In genomic region chr14:105899116-105899515, GRCm38 (mm10) we compare ENCODE assay signal across 8 mouse cellular contexts. TPM values are rescaled to one million over a fixed set of nuclear protein-coding genes. Genes with fewer than 3 reads are reported as not detected.
DNase-seq lines count a peak whose midpoint lies in the region; ATAC-seq and TF ChIP-seq lines count a peak whose summit lies in the region.

No protein-coding gene starts in this region.

- intact Hi-C loops in heart, postnatal 10 days (cut with DNase I): loop anchor here (5.0 to 10.0 kb wide), 5 partner anchors 422 to 642 kb away; partner anchors contain the start of gene Ndfip2

- H3K9me3 ChIP-seq in heart, embryonic 11.5 days (replicated peaks; ENCODE audit: control insufficient read depth, low read length): no peaks in the 10 kb centered on the region
- no peaks in the 10 kb centered on the region for H3K9me3 ChIP-seq in hindbrain, embryonic 11.5 days (ENCODE audit: control insufficient read depth, low read length)
- H3K9me3 ChIP-seq in liver, embryonic 12.5 days (replicated peaks): no peaks in the 10 kb centered on the region
- no peaks in the 10 kb centered on the region for H3K9me3 ChIP-seq in stomach, postnatal 0 days (ENCODE audit: control insufficient read depth, low read length)

- no peak for TF ChIP-seq EP300 in stomach, postnatal 0 days (optimal IDR thresholded peaks at IDR 0.05)

- peak overlapping the region; percentile 94 for H3K4me2 ChIP-seq in heart, embryonic 11.5 days
- peak overlapping the region; percentile 86 for H3K4me2 ChIP-seq in hindbrain, embryonic 11.5 days (replicated peaks; ENCODE audit: low read depth, low read length)
- H3K4me2 ChIP-seq in liver, embryonic 12.5 days: peak overlapping the region; percentile 73
- H3K4me2 ChIP-seq in stomach, postnatal 0 days (replicated peaks; ENCODE audit: low read depth): peak overlapping the region; percentile 75

- H3K4me1 ChIP-seq in heart, embryonic 11.5 days (ENCODE audit: control insufficient read depth, insufficient read depth, low read length): 0 out of 2 replicates have a peak, but pooled peaks cover 2% of the 10 kb centered on the region
- H3K4me1 ChIP-seq in hindbrain, embryonic 11.5 days (replicated peaks; ENCODE audit: control insufficient read depth, insufficient read depth, low read length): 0 out of 2 replicates have a peak, but pooled peaks cover 2% of the 10 kb centered on the region
- H3K4me1 ChIP-seq in liver, embryonic 12.5 days: peaks cover 13% of the 10 kb centered on the region; the same call in 1 of the 2 replicates
- H3K4me1 ChIP-seq in stomach, postnatal 0 days (replicated peaks; ENCODE audit: control insufficient read depth, insufficient read depth): no peaks in the 10 kb centered on the region
- peaks cover 16% of the 10 kb centered on the region for H3K4me1 ChIP-seq in thymus, adult 2 months (replicated peaks; ENCODE audit: control insufficient read depth, insufficient read depth, low read length)

- H3K27ac ChIP-seq in heart, embryonic 11.5 days (ENCODE audit: low read depth, low read length): peak overlapping the region; percentile 100; the same call in 1 of the 2 replicates
- peak overlapping the region; percentile 100 for H3K27ac ChIP-seq in hindbrain, embryonic 11.5 days (ENCODE audit: low read depth, low read length)
- no peak overlapping the region for H3K27ac ChIP-seq in liver, embryonic 12.5 days
- H3K27ac ChIP-seq in stomach, postnatal 0 days (replicated peaks): no peak overlapping the region
- no peak overlapping the region for H3K27ac ChIP-seq in thymus, adult 2 months (ENCODE audit: control insufficient read depth, insufficient read depth, low read length)

- TF ChIP-seq POLR2A in thymus, adult 2 months (IDR thresholded peaks at IDR 0.05; ENCODE audit: control insufficient read depth, extremely low read depth, insufficient read depth, low read length, poor library complexity): no peak

- H3K36me3 ChIP-seq in heart, embryonic 11.5 days (ENCODE audit: control insufficient read depth, insufficient read depth, low read length): no peaks in the 10 kb centered on the region
- H3K36me3 ChIP-seq in hindbrain, embryonic 11.5 days (ENCODE audit: control insufficient read depth, insufficient read depth, low read length): no peaks in the 10 kb centered on the region
- H3K36me3 ChIP-seq in liver, embryonic 12.5 days: no peaks in the 10 kb centered on the region
- H3K36me3 ChIP-seq in stomach, postnatal 0 days (ENCODE audit: control insufficient read depth, insufficient read depth, low read length): no peaks in the 10 kb centered on the region
- H3K36me3 ChIP-seq in thymus, adult 2 months (ENCODE audit: control insufficient read depth, insufficient read depth, low read length): no peaks in the 10 kb centered on the region

- no peak for DNase-seq in heart, postnatal 10 days
- DNase-seq in brain, adult 2 months (ENCODE audit: low read depth, low spot score): peak; percentile 13
- DNase-seq in hindbrain, embryonic 11.5 days (ENCODE audit: low spot score): no peak
- no peak for DNase-seq in stomach, postnatal 0 days (ENCODE audit: low spot score)
- no peak for DNase-seq in right cerebral cortex, postnatal 10 days (ENCODE audit: low spot score in 2 of 2)
- DNase-seq in thymus, adult 2 months: no peak

- WGBS in heart, embryonic 11.5 days (ENCODE audit: insufficient replicate concordance): 7% methylated on average over 11 of the region's 11 CpGs
- WGBS in hindbrain, embryonic 11.5 days: 4% methylated on average over 11 of the region's 11 CpGs
- WGBS in liver, embryonic 12.5 days (ENCODE audit: insufficient replicate concordance): 10% methylated on average over 11 of the region's 11 CpGs
- 17% methylated on average over 11 of the region's 11 CpGs for WGBS in stomach, postnatal 0 days
- WGBS in thymus, adult 2 months: 25% methylated on average over 11 of the region's 11 CpGs

- no peak for ATAC-seq in heart, embryonic 11.5 days (replicated peaks; ENCODE audit: insufficient number of reproducible peaks, low FRiP score, low TSS enrichment)
- no peak for ATAC-seq in hindbrain, embryonic 11.5 days (ENCODE audit: low FRiP score)
- no peak for ATAC-seq in liver, embryonic 12.5 days
- no peak for ATAC-seq in stomach, postnatal 0 days (ENCODE audit: low FRiP score, low TSS enrichment)

- H3K27me3 ChIP-seq in heart, embryonic 11.5 days (ENCODE audit: control insufficient read depth, insufficient read depth, low read length): no peaks in the 10 kb centered on the region
- no peaks in the 10 kb centered on the region for H3K27me3 ChIP-seq in hindbrain, embryonic 11.5 days (ENCODE audit: control insufficient read depth, insufficient read depth, low read length)
- H3K27me3 ChIP-seq in liver, embryonic 12.5 days (replicated peaks): peaks cover 53% of the 10 kb centered on the region
- H3K27me3 ChIP-seq in stomach, postnatal 0 days (ENCODE audit: control insufficient read depth, insufficient read depth, low read length): no peaks in the 10 kb centered on the region
- H3K27me3 ChIP-seq in thymus, adult 2 months (ENCODE audit: control insufficient read depth, insufficient read depth, low read length): peaks cover 10% of the 10 kb centered on the region; the same call in 1 of the 2 replicates

- peak overlapping the region; percentile 91 for H3K4me3 ChIP-seq in heart, embryonic 11.5 days (ENCODE audit: low read depth, low read length)
- peak overlapping the region; percentile 90 for H3K4me3 ChIP-seq in hindbrain, embryonic 11.5 days (ENCODE audit: low read depth, low read length)
- peak overlapping the region; percentile 58 for H3K4me3 ChIP-seq in liver, embryonic 12.5 days
- peak overlapping the region; percentile 60 for H3K4me3 ChIP-seq in stomach, postnatal 0 days (ENCODE audit: low read depth, low read length)
- no peak overlapping the region for H3K4me3 ChIP-seq in thymus, adult 2 months (ENCODE audit: control insufficient read depth, insufficient read depth, low read length)

- TF ChIP-seq CTCF in stomach, postnatal 0 days (IDR thresholded peaks at IDR 0.05; ENCODE audit: low read depth): no peak
- TF ChIP-seq CTCF in thymus, adult 2 months (IDR thresholded peaks at IDR 0.05; ENCODE audit: borderline replicate concordance, control insufficient read depth, extremely low read depth, insufficient read depth, low read length, poor library complexity): no peak

- H3K9ac ChIP-seq in heart, embryonic 11.5 days (ENCODE audit: low read depth, low read length): peak overlapping the region; percentile 88
- H3K9ac ChIP-seq in hindbrain, embryonic 11.5 days (ENCODE audit: low read depth, low read length): peak overlapping the region; percentile 81
- no peak overlapping the region for H3K9ac ChIP-seq in liver, embryonic 12.5 days
- H3K9ac ChIP-seq in stomach, postnatal 0 days (ENCODE audit: low read length): peak overlapping the region; percentile 75; the same call in 1 of the 2 replicates

RNA-seq across cellular contexts. Expression of gene Spry2, which starts 2.5 kb away (rescaled TPM):
- 58.3 and 62.9 TPM in 2 replicates for polyA plus RNA-seq in heart, embryonic 11.5 days (2014; fragmentation: Nextera tagmentation; extraction: Ambion mirVana)
- 10 to 100 TPM; 52.3 to 54.4 TPM for total RNA-seq in heart, postnatal 10 days (2021)
- 37.4 and 37.7 TPM in 2 replicates for polyA plus RNA-seq in hindbrain, embryonic 11.5 days (2014; fragmentation: Nextera tagmentation; extraction: Ambion mirVana)
- polyA plus RNA-seq in liver, embryonic 12.5 days (2016; fragmentation: Nextera tagmentation; extraction: Ambion mirVana): 6.6 and 7.1 TPM in 2 replicates
- polyA plus RNA-seq in stomach, postnatal 0 days (2015; fragmentation: Nextera tagmentation; extraction: Ambion mirVana): 45.8 and 49.2 TPM in 2 replicates
- 5.9 and 7.3 TPM in 2 replicates for polyA plus RNA-seq in thymus, adult 2 months (2012; rRNA removed)

Comparison
In these comparisons a context has a peak if more than half of its experiments do, and no peak if none do; other contexts are left out.
1. H3K27ac ChIP-seq: peak in heart, embryonic 11.5 days (single experiment) and hindbrain, embryonic 11.5 days (single experiment); none in liver, embryonic 12.5 days (single experiment), stomach, postnatal 0 days (single experiment) and thymus, adult 2 months (single experiment).
2. Peak in every context shown above with its lines, with median percentiles within 50 percentile points of each other: H3K4me2 ChIP-seq.